Mouse (Mus musculus): Measurements from ENCODE around the gene Mlycd.

GRCm38 (mm10) chr8:119345683-119346075 lies 49.0 kb upstream of the Mlycd start:
- TF ChIP-seq CTCF (IDR thresholded peaks at IDR 0.05; ENCODE audit: borderline replicate concordance, insufficient read depth, low read depth, low read length) = no peak
- TF ChIP-seq POLR2A (IDR thresholded peaks at IDR 0.05; ENCODE audit: borderline replicate concordance, insufficient read depth, low read length) = no peak

Measured in cerebellum, adult 2 months (tissue).